Mouse (Mus musculus) layer of hippocampus, adult 2 months (tissue): ENCODE measurements around the gene Slc6a1. TPM values are rescaled to one million over a fixed set of nuclear protein-coding genes. Genes with fewer than 3 reads are reported as not detected.
"Not testable (repeated sequence)": the region's sequence is repeated elsewhere in the genome, so short reads cannot be mapped to it uniquely, and the experiment has no call there.

ENCODE experiments used
- DNase-seq, 2 experiments: peaks; one replicate each; pipeline ENCODE4 v3.0.0; 2022; ENCODE audit warnings: low spot score in 2 of 2
- H3K27ac ChIP-seq: fragments of 200-600 bp; 2 replicates; pipeline ENCODE4 v1.8.1; 2022
- H3K4me3 ChIP-seq: fragments of 200-600 bp; 2 replicates; pipeline ENCODE4 v1.8.1; 2022; ENCODE audit warnings: mild to moderate bottlenecking
- CTCF ChIP-seq: fragments of 200-600 bp; conservative IDR thresholded peaks from 2 replicates; pipeline ENCODE4 v1.8.1; 2022; ENCODE audit warnings: antibody characterized with exemption, mild to moderate bottlenecking, moderate library complexity
- total RNA-seq, 2 experiments: library from RNA; stranded (reverse); gene quantifications; 2 replicates each; pipeline ENCODE4 v1.2.3; 2021

Slc6a1 gene
- total RNA-seq, 2 experiments from 2014 or later: 282 to 286 TPM

DNA sequence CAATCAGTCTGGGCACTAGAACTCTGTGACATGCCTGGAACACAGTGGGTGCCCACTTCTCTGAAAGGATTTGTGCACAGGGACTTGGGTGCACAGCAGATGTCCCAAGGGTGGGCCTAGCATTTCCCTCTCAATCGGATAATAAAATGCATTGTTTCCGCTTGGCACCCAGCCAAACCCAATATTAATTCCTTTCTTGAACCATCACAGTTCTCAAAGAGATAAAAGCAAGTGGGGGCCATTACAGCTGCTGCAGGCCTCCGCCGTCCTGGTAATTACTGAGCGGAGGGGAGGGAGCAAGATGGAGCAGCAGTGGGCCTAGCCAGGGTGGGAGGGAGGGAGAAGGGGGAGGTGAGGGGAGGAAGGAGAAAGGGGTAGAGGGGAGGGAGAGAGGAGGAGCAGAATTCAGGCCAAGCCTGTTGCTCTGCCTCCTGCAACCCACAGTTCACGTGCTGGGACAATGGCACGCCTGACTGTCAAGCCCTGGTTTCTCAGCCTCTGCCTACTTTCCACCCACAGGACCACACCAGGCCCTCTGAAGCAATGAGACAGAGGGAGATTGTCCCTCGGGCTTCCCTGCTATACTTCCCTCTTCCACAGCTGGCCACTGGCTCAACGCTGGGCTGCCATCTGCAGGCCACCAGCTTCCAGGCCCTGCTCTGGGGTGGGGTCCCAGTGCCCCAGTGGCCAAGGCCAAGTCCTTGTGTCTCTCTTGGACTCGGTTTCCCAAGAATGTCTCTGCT is 15.0 kb downstream of the Slc6a1 start:
- DNase-seq: peak in 1 of 2 experiments; percentile 31
- H3K4me3 ChIP-seq: no peak overlapping the region
- TF ChIP-seq CTCF: peak; percentile 66

GRCm38 (mm10) chr6:114299699-114300098 is 17.3 kb downstream of the Slc6a1 start:
- no peak overlapping the region for H3K4me3 ChIP-seq
- no peak for DNase-seq
- no peak for TF ChIP-seq CTCF
- H3K27ac ChIP-seq: no peak overlapping the region

More for the DNA sequence above, 15.0 kb downstream of the Slc6a1 start:
- peak overlapping the region; percentile 68 for H3K27ac ChIP-seq

DNA sequence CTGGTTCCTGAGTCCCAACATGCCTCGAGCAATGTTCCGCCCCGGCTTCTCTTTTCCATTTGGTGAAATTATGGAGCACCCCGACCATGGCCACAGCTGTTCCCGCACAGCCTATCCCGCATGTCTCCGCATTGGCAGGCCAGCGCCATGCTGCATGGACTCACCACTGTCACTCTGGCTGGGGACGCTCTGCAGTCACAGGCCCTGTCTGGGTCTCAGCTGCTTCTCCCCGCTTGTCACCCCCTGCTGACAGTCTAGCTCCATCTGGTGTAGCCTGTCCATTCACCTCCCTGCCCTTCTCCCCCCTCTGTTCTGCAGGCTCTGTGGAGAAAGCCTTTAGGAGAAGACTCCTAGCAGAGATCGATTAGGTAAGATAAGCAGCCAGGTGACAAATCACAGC is 18.3 kb downstream of the Slc6a1 start:
- H3K4me3 ChIP-seq: no peak overlapping the region
- DNase-seq: no peak
- no peak overlapping the region for H3K27ac ChIP-seq
- no peak for TF ChIP-seq CTCF

DNA sequence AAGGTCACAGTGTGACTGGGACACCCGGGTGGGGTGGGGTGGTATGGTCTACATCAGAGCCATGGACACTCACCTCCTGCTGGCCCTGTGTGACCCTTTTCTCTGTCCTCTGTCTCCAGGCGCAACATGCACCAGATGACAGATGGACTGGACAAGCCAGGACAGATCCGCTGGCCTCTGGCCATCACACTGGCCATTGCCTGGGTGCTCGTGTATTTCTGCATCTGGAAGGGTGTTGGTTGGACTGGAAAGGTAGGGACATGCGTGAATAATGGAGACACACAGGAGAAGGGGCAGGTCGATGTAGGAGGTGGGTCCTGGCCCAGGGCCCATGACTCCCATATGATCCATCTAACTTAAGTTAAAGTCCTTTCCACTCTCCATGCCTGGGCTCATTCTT is 22.2 kb downstream of the Slc6a1 start:
- DNase-seq: no peak
- H3K4me3 ChIP-seq: no peak overlapping the region
- H3K27ac ChIP-seq: no peak overlapping the region
- no peak for TF ChIP-seq CTCF

DNA sequence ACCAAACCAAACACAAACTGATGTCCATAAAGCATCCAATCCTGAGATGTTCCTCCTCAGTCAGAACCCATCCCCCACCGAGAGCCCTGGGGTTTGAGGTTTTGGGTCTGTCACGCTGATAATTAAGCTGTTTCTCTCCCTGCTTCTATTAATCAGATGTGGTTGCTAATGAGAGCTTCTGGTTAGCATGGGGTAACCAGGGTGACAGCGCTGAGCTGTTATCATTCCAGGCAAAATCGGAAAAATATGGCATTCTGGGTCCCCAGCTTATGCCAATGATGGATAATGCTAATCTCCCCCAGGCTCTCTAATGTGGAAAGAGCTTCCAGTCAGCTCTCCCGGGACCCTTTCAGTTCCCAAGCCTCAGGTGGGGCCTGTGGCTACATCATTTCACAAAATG is 38.1 kb downstream of the Slc6a1 start:
- DNase-seq: no peak
- peak overlapping the region; percentile 74 for H3K27ac ChIP-seq
- TF ChIP-seq CTCF: no peak
- H3K4me3 ChIP-seq: no peak overlapping the region

- peak; percentile 70 for TF ChIP-seq CTCF
- Histone ChIP-seq H3K27ac (peak overlapping the region; percentile 74), H3K4me3 (no peak overlapping the region)
- DNase-seq: no peak
Measured at GRCm38 (mm10) chr6:114321146-114321545, 38.7 kb downstream of the Slc6a1 start.

DNA sequence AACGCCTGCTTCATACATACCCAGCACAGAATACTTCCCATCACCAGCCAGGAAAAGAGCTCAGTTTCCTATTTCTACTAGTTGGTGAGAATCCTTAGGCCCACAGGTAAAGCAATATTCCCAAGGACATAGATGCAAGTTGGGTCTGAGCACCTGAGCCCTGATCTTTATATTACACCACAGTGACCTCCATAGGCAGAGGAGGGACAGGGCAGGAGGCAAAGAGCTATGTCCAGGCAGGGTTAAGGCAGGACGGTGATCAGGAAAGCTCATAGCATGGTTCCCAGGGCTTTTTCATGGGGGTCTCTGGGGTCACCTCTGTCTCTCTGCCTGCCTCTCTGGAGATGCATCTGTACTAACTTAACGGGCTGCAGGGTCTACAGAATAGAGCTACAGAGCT is 40.5 kb downstream of the Slc6a1 start:
- TF ChIP-seq CTCF: no peak
- no peak overlapping the region for H3K27ac ChIP-seq
- H3K4me3 ChIP-seq: no peak overlapping the region
- no peak for DNase-seq

DNA sequence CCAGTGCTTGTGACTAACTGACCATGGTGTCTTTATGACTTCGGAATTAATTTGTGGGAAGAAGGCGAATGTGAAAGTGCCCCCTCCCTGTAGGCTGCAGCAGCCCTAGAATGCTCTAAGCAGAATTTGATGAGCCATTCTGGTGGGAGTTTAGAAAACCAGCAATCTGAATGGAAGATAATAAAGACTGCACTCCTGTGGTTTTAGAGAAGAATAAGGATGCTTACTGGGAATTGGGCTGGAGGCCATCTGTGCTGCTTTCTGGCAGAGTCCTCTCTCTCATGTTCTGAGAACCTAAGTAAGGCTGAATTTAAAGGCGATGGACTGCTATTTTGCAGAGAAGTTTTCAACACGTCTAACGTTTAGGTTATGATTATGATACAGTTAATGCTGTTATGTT is 42.4 kb downstream of the Slc6a1 start:
- H3K27ac ChIP-seq: no peak overlapping the region
- no peak overlapping the region for H3K4me3 ChIP-seq
- no peak for DNase-seq
- no peak for TF ChIP-seq CTCF

DNA sequence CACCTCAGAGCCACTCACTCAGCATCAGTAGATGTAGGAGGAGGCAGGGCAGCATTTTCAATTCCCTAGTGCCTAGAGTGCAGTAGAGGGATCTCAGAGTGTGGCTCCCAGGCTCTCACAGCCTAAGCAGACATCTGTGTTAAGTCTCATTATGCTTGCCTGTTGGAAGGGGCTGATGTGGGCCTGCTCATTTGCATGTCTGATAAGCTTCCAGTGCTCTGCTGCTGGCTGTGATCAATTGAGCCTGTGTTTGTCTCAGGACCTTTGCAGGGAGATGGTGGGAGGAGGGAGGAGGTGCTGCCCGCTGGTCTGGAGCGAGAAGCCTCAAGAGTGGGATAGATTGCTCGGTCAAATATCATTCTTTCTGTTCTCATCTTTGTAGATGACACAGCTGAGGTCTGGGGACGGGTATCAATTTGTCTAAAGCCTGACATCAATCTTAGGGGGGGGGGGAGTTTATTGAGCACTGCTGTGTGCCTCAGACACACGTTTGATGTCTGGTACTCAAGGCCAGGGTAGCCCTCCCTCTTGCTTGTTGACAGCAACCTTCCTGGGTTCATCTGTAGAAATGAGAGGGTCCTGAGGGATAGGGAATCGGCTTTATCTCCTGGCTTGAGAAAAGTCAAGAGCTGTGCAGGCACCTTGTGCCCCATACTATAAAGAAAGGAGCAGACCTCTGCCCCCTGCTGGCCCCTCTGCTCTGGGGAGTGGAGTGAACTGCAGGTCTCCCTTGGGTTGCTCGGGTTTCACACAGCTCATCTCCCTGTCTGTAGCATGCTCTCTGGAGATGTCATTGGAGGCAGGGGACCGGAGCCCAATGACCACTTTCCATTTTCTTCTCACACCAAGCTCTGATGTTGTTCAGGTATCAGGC is 47.4 kb downstream of the Slc6a1 start:
- TF ChIP-seq CTCF: peak; percentile 58
- H3K27ac ChIP-seq: no peak overlapping the region
- H3K4me3 ChIP-seq: no peak overlapping the region
- no peak for DNase-seq

DNA sequence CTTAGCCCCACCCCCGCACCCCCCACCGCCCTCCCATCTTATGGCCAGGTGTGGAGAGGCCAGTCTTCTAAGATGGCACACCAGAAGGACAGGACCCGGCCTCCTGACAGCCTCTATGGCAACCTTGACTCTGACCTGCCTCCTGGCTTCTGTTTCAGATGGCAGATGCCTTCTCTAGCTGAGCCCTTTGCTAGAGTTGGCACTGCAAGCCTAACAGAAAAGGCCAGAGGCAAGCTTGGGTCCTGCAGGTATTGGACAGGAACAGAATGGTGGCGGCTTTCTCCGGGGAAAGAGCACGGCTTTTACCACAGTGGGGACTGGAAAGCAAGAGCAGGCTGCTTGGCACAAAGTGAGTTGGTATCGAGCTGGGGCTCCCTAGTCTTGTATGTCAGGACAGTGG is 49.5 kb downstream of the Slc6a1 start:
- Histone ChIP-seq H3K4me3 (no peak overlapping the region), H3K27ac (no peak overlapping the region)
- no peak for DNase-seq
- no peak for TF ChIP-seq CTCF

DNA sequence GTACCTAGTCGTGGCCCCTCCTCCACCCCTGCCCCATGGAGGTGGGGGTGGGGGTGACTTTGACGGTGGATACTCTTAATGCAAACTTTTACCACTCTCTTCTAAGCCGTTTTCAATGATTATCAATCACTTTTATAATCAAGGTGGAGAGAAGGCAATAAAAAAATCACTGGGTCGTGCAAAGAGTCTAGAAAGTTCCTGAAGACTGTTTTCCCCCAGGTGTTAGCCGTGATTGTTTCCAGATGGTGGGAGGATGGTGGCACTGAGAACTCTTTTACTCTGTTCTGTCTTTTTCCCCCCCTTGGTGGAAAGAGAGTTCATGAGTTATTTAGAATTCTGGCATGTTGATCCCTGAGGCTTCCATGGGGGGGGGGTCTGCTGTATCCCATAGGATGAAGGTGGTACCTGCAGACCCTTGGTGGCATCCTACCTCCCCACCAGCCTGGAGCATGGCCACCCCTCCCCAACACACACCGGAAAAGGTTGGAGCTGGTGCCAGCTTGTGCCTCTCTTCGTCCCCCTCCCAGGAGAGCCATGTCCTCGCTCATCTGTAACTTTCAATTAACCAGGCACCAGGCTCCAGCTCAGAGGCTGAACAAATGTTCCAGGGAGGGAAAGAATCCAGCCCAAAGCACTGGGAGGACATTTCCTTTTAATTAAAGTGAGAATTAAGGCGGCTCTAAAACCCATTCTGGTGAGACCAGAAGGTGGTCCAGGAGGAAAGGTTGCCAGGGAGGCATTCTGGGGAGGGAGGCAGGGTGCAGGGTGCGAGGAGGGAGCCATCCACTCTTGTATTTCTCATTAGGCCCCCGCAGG is 53.9 kb downstream of the Slc6a1 start:
- Histone ChIP-seq H3K27ac (peak overlapping the region; percentile 47; the same call in 1 of the 2 replicates), H3K4me3 (no peak overlapping the region)
- no peak for DNase-seq
- no peak for TF ChIP-seq CTCF

GRCm38 (mm10) chr6:114336944-114337215 is 54.4 kb downstream of the Slc6a1 start:
- H3K27ac ChIP-seq: peak overlapping the region; percentile 47; the same call in 1 of the 2 replicates
- DNase-seq: no peak
- TF ChIP-seq CTCF: no peak
- H3K4me3 ChIP-seq: no peak overlapping the region

DNA sequence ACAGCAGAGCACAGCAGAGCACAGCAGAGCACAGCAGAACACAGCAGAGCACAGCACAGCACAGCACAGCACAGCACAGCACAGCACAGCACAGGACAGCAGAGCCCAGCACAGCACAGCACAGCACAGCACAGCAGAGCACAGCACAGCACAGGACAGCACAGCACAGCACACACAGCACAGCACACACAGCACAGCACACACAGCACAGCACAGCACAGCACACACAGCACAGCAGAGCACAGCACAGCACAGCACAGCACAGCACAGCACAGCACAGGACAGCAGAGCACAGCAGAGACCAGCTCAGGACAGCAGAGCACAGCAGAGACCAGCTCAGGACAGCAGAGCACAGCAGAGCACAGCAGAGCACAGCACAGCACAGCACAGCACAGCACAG is 58.9 kb downstream of the Slc6a1 start:
- not testable (repeated sequence) for DNase-seq, H3K27ac ChIP-seq, H3K4me3 ChIP-seq
